Mouse (Mus musculus) heart, embryonic 10.5 days (tissue): ENCODE data around the gene Camsap3. TPM values are rescaled to one million over a fixed set of nuclear protein-coding genes. Genes with fewer than 3 reads are reported as not detected.
A peak's percentile ranks its signal among the peaks of the same experiment; 100 is the strongest.

Source experiments
- DNase-seq: peaks from one replicate; pipeline ENCODE4 v3.0.0-alpha.2; 2017; ENCODE audit warnings: low spot score
- H3K27ac ChIP-seq: fragments of 300-500 bp; sonication (generic); 2 replicates; pipeline ENCODE4 v1.5.1; 2016; ENCODE audit warnings: mild to moderate bottlenecking
- H3K27me3 ChIP-seq: fragments of 300-500 bp; sonication (generic); 2 replicates; pipeline ENCODE4 v1.6.1; 2016; ENCODE audit warnings: mild to moderate bottlenecking; ENCODE audit not compliant: poor library complexity, insufficient read depth, severe bottlenecking
- H3K36me3 ChIP-seq: fragments of 300-500 bp; sonication (generic); 2 replicates; pipeline ENCODE4 v1.6.1; 2016; ENCODE audit warnings: mild to moderate bottlenecking, moderate library complexity
- H3K4me1 ChIP-seq: fragments of 300-500 bp; sonication (generic); 2 replicates; pipeline ENCODE4 v1.6.1; 2016; ENCODE audit warnings: mild to moderate bottlenecking
- H3K4me3 ChIP-seq: fragments of 300-500 bp; sonication (generic); 2 replicates; pipeline ENCODE4 v1.5.1; 2016; ENCODE audit warnings: mild to moderate bottlenecking, moderate library complexity
- H3K9me3 ChIP-seq: fragments of 300-500 bp; sonication (generic); 2 replicates; pipeline ENCODE4 v1.6.1; 2016; ENCODE audit warnings: mild to moderate bottlenecking, moderate library complexity
- whole genome bisulfite sequencing: fragments of 180-500 bp; shearing (Covaris S2); methylation state at CpG from one replicate; pipeline ENCODE4 v1.1.7; 2016; 5-methylcytosine and 5-hydroxymethylcytosine counted together
- polyA plus RNA-seq: library from polyadenylated mRNA; unstranded; fragments of >200 nt; fragmentation: Nextera tagmentation; extraction: Ambion mirVana; gene quantifications from 2 replicates; pipeline ENCODE4 v1.2.1, GENCODE M21; 2016

Camsap3 gene
- polyA plus RNA-seq, 1 experiment from 2014 or later = 3.9 TPM

GRCm38 (mm10) chr8:3647561-3647960, 60.5 kb downstream of the Camsap3 start:
- H3K9me3 ChIP-seq = no peaks in the 10 kb centered on the region
- peaks cover 3% of the 10 kb centered on the region; the same call in 1 of the 2 replicates for H3K36me3 ChIP-seq
- H3K4me1 ChIP-seq = no peaks in the 10 kb centered on the region
- H3K27ac ChIP-seq = no peak overlapping the region
- whole genome bisulfite sequencing = 69% methylated on average over 4 of the region's 4 CpGs
- no peak for DNase-seq
- H3K27me3 ChIP-seq = no peaks in the 10 kb centered on the region
- H3K4me3 ChIP-seq = no peak overlapping the region

DNA sequence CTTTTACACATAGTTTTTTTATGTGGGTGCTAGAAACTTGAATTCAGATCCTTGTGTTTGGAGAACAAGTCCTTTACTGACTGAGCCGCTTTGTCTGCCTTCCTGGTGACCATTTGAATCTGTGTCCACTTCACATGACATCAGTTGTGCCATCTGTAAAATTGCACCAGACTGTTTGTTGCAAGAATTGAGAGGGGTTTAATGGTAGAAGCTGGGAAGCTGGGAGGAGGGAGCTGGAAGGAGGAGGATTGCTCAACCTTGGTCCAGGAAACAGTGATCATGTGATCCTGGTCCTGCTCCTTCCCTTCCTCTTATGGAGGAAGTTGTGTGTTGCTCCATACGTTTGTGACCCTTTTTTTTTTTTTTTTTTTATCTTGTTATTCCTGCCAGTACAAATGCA, 61.2 kb downstream of the Camsap3 start:
- no peak overlapping the region for H3K4me3 ChIP-seq
- DNase-seq = no peak
- WGBS = 61% methylated on average over 2 of the region's 2 CpGs

DNA sequence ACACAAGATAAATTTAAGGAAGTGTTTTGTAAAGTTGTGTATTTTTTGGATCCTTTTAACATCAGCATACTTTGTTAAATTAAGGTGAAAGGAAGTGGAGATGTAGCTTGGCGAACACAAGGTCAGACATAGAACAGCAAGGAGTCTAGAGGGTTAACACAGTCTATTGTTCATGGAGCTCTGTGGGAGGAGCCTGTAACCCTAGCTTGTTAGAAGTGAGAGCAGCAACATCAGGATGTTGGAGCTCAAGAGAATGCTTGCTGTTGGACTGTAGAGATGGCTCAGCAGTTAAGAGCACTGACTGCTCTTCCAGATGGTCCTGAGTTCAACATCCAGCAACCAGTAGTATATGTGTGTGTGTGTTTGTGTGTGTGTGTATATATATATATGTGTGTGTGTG, 61.9 kb downstream of the Camsap3 start:
- no peaks in the 10 kb centered on the region for H3K27me3 ChIP-seq
- WGBS = 43% methylated on average over 1 of the region's 1 CpGs
- no peaks in the 10 kb centered on the region for H3K9me3 ChIP-seq
- no peaks in the 10 kb centered on the region for H3K4me1 ChIP-seq
- DNase-seq = no peak
- no peak overlapping the region for H3K27ac ChIP-seq
- H3K36me3 ChIP-seq = no peaks in the 10 kb centered on the region
- H3K4me3 ChIP-seq = 0 out of 2 replicates have a peak overlapping the region, but pooled peaks have one; percentile 15

More for the DNA sequence above, 61.2 kb downstream of the Camsap3 start:
- Histone ChIP-seq H3K27ac (no peak overlapping the region), H3K4me1 (no peaks in the 10 kb centered on the region), H3K9me3 (no peaks in the 10 kb centered on the region), H3K27me3 (no peaks in the 10 kb centered on the region), H3K36me3 (no peaks in the 10 kb centered on the region)

- H3K4me3 ChIP-seq = no peak overlapping the region
- 71% methylated on average over 3 of the region's 3 CpGs for WGBS
- no peaks in the 10 kb centered on the region for H3K9me3 ChIP-seq
- no peaks in the 10 kb centered on the region for H3K36me3 ChIP-seq
- DNase-seq = no peak
- no peaks in the 10 kb centered on the region; the same call in 1 of the 2 replicates for H3K4me1 ChIP-seq
- H3K27ac ChIP-seq = no peak overlapping the region
- H3K27me3 ChIP-seq = no peaks in the 10 kb centered on the region; the same call in 1 of the 2 replicates
Observed at GRCm38 (mm10) chr8:3652845-3653244, 65.8 kb downstream of the Camsap3 start.

DNA sequence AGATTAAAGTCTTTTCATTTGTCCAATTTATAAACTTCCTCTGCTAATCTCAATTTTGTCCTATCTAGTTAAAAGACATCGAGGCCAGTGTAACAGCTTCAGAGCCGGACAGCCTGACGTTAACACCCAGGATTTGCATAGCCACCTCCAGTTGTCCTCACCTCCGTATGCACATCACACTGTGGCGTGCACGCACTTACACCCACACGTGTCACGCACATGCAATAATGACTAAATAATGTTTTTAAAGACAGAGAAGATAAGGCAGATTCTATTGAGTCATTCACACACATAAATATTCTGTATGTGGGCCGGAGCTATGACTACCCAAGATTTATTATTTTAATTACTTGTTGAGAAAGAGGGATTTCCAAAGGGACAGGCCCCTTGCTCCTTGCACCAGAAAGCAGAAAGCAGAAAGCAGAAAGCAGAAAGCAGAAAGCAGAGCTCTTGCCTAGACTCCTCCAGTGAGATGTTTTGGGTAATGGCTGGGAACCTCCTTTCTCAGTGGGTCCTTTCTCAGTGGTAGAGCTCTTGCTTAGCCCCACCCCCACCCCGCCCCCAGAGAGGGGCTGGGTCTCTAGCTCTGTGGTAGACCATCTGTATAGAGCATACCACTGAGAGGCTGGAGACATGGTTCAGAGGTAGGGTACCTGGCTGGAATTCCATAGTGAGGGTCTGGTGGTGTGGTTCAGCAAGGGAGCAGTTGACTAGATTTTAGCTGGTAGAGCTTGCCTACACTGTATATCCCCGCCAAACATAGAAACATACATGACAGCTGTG, 67.8 kb downstream of the Camsap3 start:
- Histone ChIP-seq H3K4me3 (no peak overlapping the region), H3K9me3 (no peaks in the 10 kb centered on the region), H3K27me3 (no peaks in the 10 kb centered on the region; the same call in 1 of the 2 replicates), H3K27ac (no peak overlapping the region), H3K36me3 (no peaks in the 10 kb centered on the region), H3K4me1 (no peaks in the 10 kb centered on the region; the same call in 1 of the 2 replicates)
- DNase-seq = no peak
- WGBS = 65% methylated on average over 11 of the region's 11 CpGs

GRCm38 (mm10) chr8:3655526-3655925, 68.4 kb downstream of the Camsap3 start, which contains the start of gene Retn:
Gene Retn, plus strand, starts transcription at chr8:3655770.
- no peak within 1 kb of the TSS for H3K27ac ChIP-seq
- no peaks in the 10 kb centered on the region; the same call in 1 of the 2 replicates for H3K4me1 ChIP-seq
- no peaks in the 10 kb centered on the region for H3K9me3 ChIP-seq
- no peak for DNase-seq
- 55% methylated on average over 3 of the region's 3 CpGs for WGBS
- H3K27me3 ChIP-seq = no peaks in the 10 kb centered on the region; the same call in 1 of the 2 replicates
- H3K4me3 ChIP-seq = no peak within 1 kb of the TSS
- H3K36me3 ChIP-seq = no peaks in the 10 kb centered on the region

GRCm38 (mm10) chr8:3656725-3657381, 69.8 kb downstream of the Camsap3 start:
- no peak overlapping the region for H3K4me3 ChIP-seq
- WGBS = 26% methylated on average over 7 of the region's 7 CpGs
- no peaks in the 10 kb centered on the region for H3K36me3 ChIP-seq
- H3K27ac ChIP-seq = no peak overlapping the region
- DNase-seq = no peak
- no peaks in the 10 kb centered on the region; the same call in 1 of the 2 replicates for H3K27me3 ChIP-seq
- H3K9me3 ChIP-seq = no peaks in the 10 kb centered on the region
- no peaks in the 10 kb centered on the region; the same call in 1 of the 2 replicates for H3K4me1 ChIP-seq

Other genes with a start within 250 kb of the Camsap3 start
- gene A430078G23Rik, start 233.9 kb upstream of the Camsap3 start, polyA plus RNA-seq = 0.24 TPM in 1 of 2 replicates, not detected in the other
- gene Arhgef18, start 194.3 kb upstream of the Camsap3 start, polyA plus RNA-seq = 7.2 and 8.0 TPM in 2 replicates
- 6.4 and 6.7 TPM in 2 replicates for gene Pex11g, start 119.6 kb upstream of the Camsap3 start, polyA plus RNA-seq
- gene Tex45, start 116.4 kb upstream of the Camsap3 start, polyA plus RNA-seq = not detected in 2 replicates
- 35.0 and 41.7 TPM in 2 replicates for gene Zfp358, start 94.2 kb upstream of the Camsap3 start, polyA plus RNA-seq
- gene Mcoln1, start 86.8 kb upstream of the Camsap3 start, polyA plus RNA-seq = 55.2 and 60.1 TPM in 2 replicates
- 18.3 and 19.7 TPM in 2 replicates for gene Pnpla6, start 71.9 kb upstream of the Camsap3 start, polyA plus RNA-seq
- gene C330021F23Rik, start 19.3 kb upstream of the Camsap3 start, polyA plus RNA-seq = 3.8 and 5.0 TPM in 2 replicates
- 46.5 and 52.8 TPM in 2 replicates for gene Xab2, start 34.0 kb downstream of the Camsap3 start, polyA plus RNA-seq
- 89.6 and 94.8 TPM in 2 replicates for gene Pet100, start 34.3 kb downstream of the Camsap3 start, polyA plus RNA-seq
- 0.31 TPM in 1 of 2 replicates, not detected in the other for gene Pcp2, start 38.3 kb downstream of the Camsap3 start, polyA plus RNA-seq
- 79.1 and 81.4 TPM in 2 replicates for gene Stxbp2, start 43.7 kb downstream of the Camsap3 start, polyA plus RNA-seq
- gene Retn, start 68.5 kb downstream of the Camsap3 start, polyA plus RNA-seq = 0.15 TPM in 1 of 2 replicates, not detected in the other
- gene Mcemp1, start 78.5 kb downstream of the Camsap3 start, polyA plus RNA-seq = 0.11 TPM in 1 of 2 replicates, not detected in the other
- 10.4 and 15.1 TPM in 2 replicates for gene Fcor, start 85.1 kb downstream of the Camsap3 start, polyA plus RNA-seq
- gene Trappc5, start 89.0 kb downstream of the Camsap3 start, polyA plus RNA-seq = 39.3 and 39.5 TPM in 2 replicates
- gene Fcer2a, start 106.9 kb downstream of the Camsap3 start, polyA plus RNA-seq = 0.12 and 0.24 TPM in 2 replicates
- 4.3 and 7.4 TPM in 2 replicates for gene Clec4g, start 133.4 kb downstream of the Camsap3 start, polyA plus RNA-seq
- not detected in 2 replicates for gene Cd209a, start 161.7 kb downstream of the Camsap3 start, polyA plus RNA-seq